Comparison of ENCODE assay signal across 9 mouse cellular contexts in genomic region chr9:107645153-107645510, GRCm38 (mm10). TPM values are rescaled to one million over a fixed set of nuclear protein-coding genes. Genes with fewer than 3 reads are reported as not detected.
A peak's percentile ranks its signal among the peaks of the same experiment; 100 is the strongest.
DNase-seq lines count a peak whose midpoint lies in the region; ATAC-seq and TF ChIP-seq lines count a peak whose summit lies in the region.
"Had no signal": no experiment of that assay in that cellular context is flagged by ENCODE, and none has a peak within 500 bp of the region (broad histone marks: within the 10 kb centered on the region; RNA-seq: fewer than 3 reads in every experiment).

No protein-coding gene starts in this region.

- intact Hi-C loops in heart, postnatal 36 days (cut with DNase I), result loop anchor here (1.0 kb wide), 2 partner anchors 31 to 93 kb away; no protein-coding TSS in a partner anchor

- no peak for DNase-seq in heart, embryonic 10.5 days (ENCODE audit: low spot score)
- no peak for DNase-seq in heart, postnatal 36 days
- DNase-seq in midbrain, embryonic 11.5 days (ENCODE audit: low spot score, missing footprints), result no peak
- DNase-seq in adrenal gland, postnatal 14 days, result no peak
- DNase-seq in testis, postnatal 14 days (ENCODE audit: low spot score), result no peak

- 49% methylated on average over 7 of the region's 7 CpGs for WGBS in heart, embryonic 10.5 days
- WGBS in embryonic facial prominence, embryonic 12.5 days, result 52% methylated on average over 7 of the region's 7 CpGs
- 36% methylated on average over 7 of the region's 7 CpGs for WGBS in intestine, postnatal 0 days
- WGBS in midbrain, embryonic 11.5 days, result 56% methylated on average over 7 of the region's 7 CpGs

- peaks cover 18% of the 10 kb centered on the region for H3K4me1 ChIP-seq in heart, embryonic 10.5 days
- peaks cover 5% of the 10 kb centered on the region for H3K4me1 ChIP-seq in embryonic facial prominence, embryonic 12.5 days
- H3K4me1 ChIP-seq in intestine, postnatal 0 days (replicated peaks; ENCODE audit: control insufficient read depth, insufficient read depth, low read length), result peaks cover 3% of the 10 kb centered on the region; the same call in 1 of the 2 replicates
- peaks cover 21% of the 10 kb centered on the region for H3K4me1 ChIP-seq in midbrain, embryonic 11.5 days (ENCODE audit: control insufficient read depth, insufficient read depth, low read length)

- H3K4me3 ChIP-seq in heart, embryonic 10.5 days, result peak overlapping the region; percentile 57
- H3K4me3 ChIP-seq in embryonic facial prominence, embryonic 12.5 days, result no peak overlapping the region
- H3K4me3 ChIP-seq in intestine, postnatal 0 days (ENCODE audit: low read depth, low read length), result peak overlapping the region; percentile 35
- no peak overlapping the region for H3K4me3 ChIP-seq in midbrain, embryonic 11.5 days (ENCODE audit: low read depth, low read length)

- H3K27me3 ChIP-seq in heart, embryonic 10.5 days (ENCODE audit: insufficient read depth, poor library complexity, severe bottlenecking), result peaks cover 6% of the 10 kb centered on the region; the same call in 1 of the 2 replicates
- H3K27me3 ChIP-seq in embryonic facial prominence, embryonic 12.5 days, result no peaks in the 10 kb centered on the region
- no peaks in the 10 kb centered on the region for H3K27me3 ChIP-seq in intestine, postnatal 0 days (replicated peaks; ENCODE audit: control insufficient read depth, insufficient read depth, low read length)
- H3K27me3 ChIP-seq in midbrain, embryonic 11.5 days (ENCODE audit: control insufficient read depth, insufficient read depth, low read length), result no peaks in the 10 kb centered on the region

- H3K27ac ChIP-seq in heart, embryonic 10.5 days, result peak overlapping the region; percentile 85; the same call in 1 of the 2 replicates
- H3K27ac ChIP-seq in embryonic facial prominence, embryonic 12.5 days, result no peak overlapping the region
- peak overlapping the region; percentile 71 for H3K27ac ChIP-seq in intestine, postnatal 0 days (ENCODE audit: low read depth, low read length)
- no peak overlapping the region for H3K27ac ChIP-seq in midbrain, embryonic 11.5 days (ENCODE audit: low read depth, low read length)

- no peak for TF ChIP-seq CTCF in intestine, postnatal 0 days (IDR thresholded peaks at IDR 0.05; ENCODE audit: low read depth)

- no peaks in the 10 kb centered on the region for H3K9me3 ChIP-seq in heart, embryonic 10.5 days
- no peaks in the 10 kb centered on the region for H3K9me3 ChIP-seq in embryonic facial prominence, embryonic 12.5 days
- no peaks in the 10 kb centered on the region for H3K9me3 ChIP-seq in intestine, postnatal 0 days (ENCODE audit: control insufficient read depth)
- no peaks in the 10 kb centered on the region for H3K9me3 ChIP-seq in midbrain, embryonic 11.5 days (ENCODE audit: control insufficient read depth, low read length)

- H3K36me3 ChIP-seq in heart, embryonic 10.5 days, result no peaks in the 10 kb centered on the region
- H3K36me3 ChIP-seq in embryonic facial prominence, embryonic 12.5 days, result no peaks in the 10 kb centered on the region
- no peaks in the 10 kb centered on the region for H3K36me3 ChIP-seq in intestine, postnatal 0 days (ENCODE audit: control insufficient read depth, insufficient read depth)
- no peaks in the 10 kb centered on the region for H3K36me3 ChIP-seq in midbrain, embryonic 11.5 days (ENCODE audit: control insufficient read depth, insufficient read depth, low read length)

- H3K4me2 ChIP-seq in embryonic facial prominence, embryonic 12.5 days (replicated peaks), result no peak overlapping the region; the same call in 1 of the 2 replicates
- H3K4me2 ChIP-seq in intestine, postnatal 0 days (replicated peaks; ENCODE audit: low read depth), result peak overlapping the region; percentile 72
- H3K4me2 ChIP-seq in midbrain, embryonic 11.5 days, result no peak overlapping the region

- no peak for ATAC-seq in embryonic facial prominence, embryonic 12.5 days (ENCODE audit: insufficient number of reproducible peaks, insufficient read depth, low FRiP score, low TSS enrichment)
- ATAC-seq in intestine, postnatal 0 days, result peak; percentile 77
- ATAC-seq in midbrain, embryonic 11.5 days (ENCODE audit: low FRiP score), result 0 out of 2 replicates have a peak, but pooled peaks have one; percentile 10
- no peak for ATAC-seq in monocyte, adult 5-6 weeks (replicated peaks; ENCODE audit: insufficient number of reproducible peaks, low FRiP score, low TSS enrichment, poor library complexity, severe bottlenecking)

- H3K9ac ChIP-seq in embryonic facial prominence, embryonic 12.5 days, result peak overlapping the region; percentile 53
- H3K9ac ChIP-seq in intestine, postnatal 0 days (ENCODE audit: low read depth, low read length), result no peak overlapping the region
- H3K9ac ChIP-seq in midbrain, embryonic 11.5 days (ENCODE audit: low read length), result peak overlapping the region; percentile 64

RNA-seq across cellular contexts. Expression of gene Gnai2, which starts 10.0 kb away (rescaled TPM):
- 359 and 404 TPM in 2 replicates for polyA plus RNA-seq in heart, embryonic 10.5 days (2016; fragmentation: Nextera tagmentation; extraction: Ambion mirVana)
- total RNA-seq in heart, postnatal 36 days (2021), result 100 to 1,000 TPM; 248 to 259 TPM
- 439 and 443 TPM in 2 replicates for polyA plus RNA-seq in embryonic facial prominence, embryonic 12.5 days (2016; fragmentation: Nextera tagmentation; extraction: Ambion mirVana)
- 245 and 265 TPM in 2 replicates for polyA plus RNA-seq in intestine, postnatal 0 days (2015; fragmentation: Nextera tagmentation; extraction: Ambion mirVana)
- polyA plus RNA-seq in midbrain, embryonic 11.5 days (2014; fragmentation: Nextera tagmentation; extraction: Ambion mirVana), result 578 and 581 TPM in 2 replicates
- total RNA-seq in adrenal gland, postnatal 14 days (2021), result 249 and 284 TPM in 2 replicates
- 646 to 794 TPM (median 705 TPM) in 3 replicates for total RNA-seq in monocyte, adult 5-6 weeks (2017)

RNA-seq across cellular contexts. Expression of gene Slc38a3, which starts 24.2 kb away (rescaled TPM):
- 4.2 and 4.5 TPM in 2 replicates for polyA plus RNA-seq in heart, embryonic 10.5 days (2016; fragmentation: Nextera tagmentation; extraction: Ambion mirVana)
- total RNA-seq in heart, postnatal 36 days (2021), result 10 to 100 TPM; 66.0 to 80.3 TPM
- 8.2 and 8.3 TPM in 2 replicates for polyA plus RNA-seq in embryonic facial prominence, embryonic 12.5 days (2016; fragmentation: Nextera tagmentation; extraction: Ambion mirVana)
- polyA plus RNA-seq in intestine, postnatal 0 days (2015; fragmentation: Nextera tagmentation; extraction: Ambion mirVana), result 15.5 and 15.6 TPM in 2 replicates
- 11.2 and 11.7 TPM in 2 replicates for polyA plus RNA-seq in midbrain, embryonic 11.5 days (2014; fragmentation: Nextera tagmentation; extraction: Ambion mirVana)
- 4.9 and 85.2 TPM in 2 replicates for total RNA-seq in adrenal gland, postnatal 14 days (2021)
- not detected in 3 replicates for total RNA-seq in monocyte, adult 5-6 weeks (2017)
- total RNA-seq: neutrophil, adult 5-6 weeks had no signal

RNA-seq across cellular contexts. Expression of gene Gnat1, which starts 34.4 kb away (rescaled TPM):
- polyA plus RNA-seq in heart, embryonic 10.5 days (2016; fragmentation: Nextera tagmentation; extraction: Ambion mirVana), result 1.2 and 3.2 TPM in 2 replicates
- not detected for total RNA-seq in heart, postnatal 36 days (2021)
- 1.4 and 3.0 TPM in 2 replicates for polyA plus RNA-seq in embryonic facial prominence, embryonic 12.5 days (2016; fragmentation: Nextera tagmentation; extraction: Ambion mirVana)
- polyA plus RNA-seq in intestine, postnatal 0 days (2015; fragmentation: Nextera tagmentation; extraction: Ambion mirVana), result 1.6 and 1.9 TPM in 2 replicates
- polyA plus RNA-seq in midbrain, embryonic 11.5 days (2014; fragmentation: Nextera tagmentation; extraction: Ambion mirVana), result 1.1 and 1.4 TPM in 2 replicates
- 0.34 and 0.41 TPM in 2 replicates for total RNA-seq in adrenal gland, postnatal 14 days (2021)
- total RNA-seq in monocyte, adult 5-6 weeks (2017), result 1.8 TPM in 1 of 3 replicates, not detected in the others
- total RNA-seq: neutrophil, adult 5-6 weeks had no signal

RNA-seq across cellular contexts. Expression of gene Sema3b, which starts 36.1 kb away (rescaled TPM):
- 4.9 and 8.2 TPM in 2 replicates for polyA plus RNA-seq in heart, embryonic 10.5 days (2016; fragmentation: Nextera tagmentation; extraction: Ambion mirVana)
- 10 to 100 TPM; 18.5 to 22.0 TPM for total RNA-seq in heart, postnatal 36 days (2021)
- polyA plus RNA-seq in embryonic facial prominence, embryonic 12.5 days (2016; fragmentation: Nextera tagmentation; extraction: Ambion mirVana), result 3.8 and 6.9 TPM in 2 replicates
- polyA plus RNA-seq in intestine, postnatal 0 days (2015; fragmentation: Nextera tagmentation; extraction: Ambion mirVana), result 37.1 and 37.3 TPM in 2 replicates
- 1.3 and 2.1 TPM in 2 replicates for polyA plus RNA-seq in midbrain, embryonic 11.5 days (2014; fragmentation: Nextera tagmentation; extraction: Ambion mirVana)
- 8.3 and 8.7 TPM in 2 replicates for total RNA-seq in adrenal gland, postnatal 14 days (2021)
- 0.10 TPM in 1 of 3 replicates, not detected in the others for total RNA-seq in monocyte, adult 5-6 weeks (2017)

RNA-seq across cellular contexts. Expression of gene Ifrd2, which starts 57.7 kb away (rescaled TPM):
- polyA plus RNA-seq in heart, embryonic 10.5 days (2016; fragmentation: Nextera tagmentation; extraction: Ambion mirVana), result 58.0 and 62.8 TPM in 2 replicates
- 10 to 100 TPM; 48.4 to 51.2 TPM for total RNA-seq in heart, postnatal 36 days (2021)
- polyA plus RNA-seq in embryonic facial prominence, embryonic 12.5 days (2016; fragmentation: Nextera tagmentation; extraction: Ambion mirVana), result 35.8 and 36.9 TPM in 2 replicates
- 36.9 and 38.9 TPM in 2 replicates for polyA plus RNA-seq in intestine, postnatal 0 days (2015; fragmentation: Nextera tagmentation; extraction: Ambion mirVana)
- 24.2 and 28.2 TPM in 2 replicates for polyA plus RNA-seq in midbrain, embryonic 11.5 days (2014; fragmentation: Nextera tagmentation; extraction: Ambion mirVana)
- total RNA-seq in adrenal gland, postnatal 14 days (2021), result 42.1 and 43.1 TPM in 2 replicates
- total RNA-seq in monocyte, adult 5-6 weeks (2017), result 5.5 to 11.1 TPM (median 8.8 TPM) in 3 replicates

Comparison
In these comparisons a context has a peak if more than half of its experiments do, and no peak if none do; other contexts are left out.
1. H3K27ac ChIP-seq: peak in heart, embryonic 10.5 days (single experiment) and intestine, postnatal 0 days (single experiment); none in embryonic facial prominence, embryonic 12.5 days (single experiment) and midbrain, embryonic 11.5 days (single experiment).
2. H3K4me3 ChIP-seq: peak in heart, embryonic 10.5 days (single experiment) and intestine, postnatal 0 days (single experiment); none in embryonic facial prominence, embryonic 12.5 days (single experiment) and midbrain, embryonic 11.5 days (single experiment).
3. ATAC-seq: peak in intestine, postnatal 0 days (single experiment) and midbrain, embryonic 11.5 days (single experiment); none in embryonic facial prominence, embryonic 12.5 days (single experiment) and monocyte, adult 5-6 weeks (single experiment).